Mouse (Mus musculus) testis, adult 2 months (tissue): Measurements from ENCODE around the gene Lrp5. TPM values are rescaled to one million over a fixed set of nuclear protein-coding genes. Genes with fewer than 3 reads are reported as not detected.

ENCODE experiments used
- H3K27ac ChIP-seq: fragments of 200-500 bp; 2 replicates; pipeline ENCODE4 v1.5.1; 2012; ENCODE audit warnings: low read depth, low read length; ENCODE audit not compliant: control insufficient read depth, insufficient read depth
- H3K27me3 ChIP-seq: fragments of 200-500 bp; 2 replicates; pipeline ENCODE4 v1.6.1; 2012; ENCODE audit warnings: mild to moderate bottlenecking, low read length, moderate library complexity; ENCODE audit not compliant: control insufficient read depth, insufficient read depth
- H3K36me3 ChIP-seq: fragments of 200-500 bp; 2 replicates; pipeline ENCODE4 v1.6.1; 2012; ENCODE audit warnings: mild to moderate bottlenecking, low read length; ENCODE audit not compliant: control insufficient read depth, insufficient read depth
- H3K4me1 ChIP-seq: fragments of 200-500 bp; 2 replicates; pipeline ENCODE4 v1.6.1; 2012; ENCODE audit warnings: low read length; ENCODE audit not compliant: control insufficient read depth, insufficient read depth
- H3K4me3 ChIP-seq: fragments of 200-500 bp; 2 replicates; pipeline ENCODE4 v1.5.1; 2012; ENCODE audit warnings: low read depth, mild to moderate bottlenecking, low read length, moderate library complexity, mixed read lengths; ENCODE audit not compliant: control insufficient read depth
- CTCF ChIP-seq: fragments of 200-500 bp; IDR thresholded peaks from 2 replicates; pipeline ENCODE4 v1.5.1; 2012; ENCODE audit warnings: low read depth, mild to moderate bottlenecking, inconsistent platforms, low read length, moderate library complexity; ENCODE audit not compliant: control insufficient read depth, insufficient read depth, insufficient replicate concordance
- POLR2A ChIP-seq: fragments of 200-500 bp; IDR thresholded peaks from 2 replicates; pipeline ENCODE4 v1.6.1; 2012; ENCODE audit warnings: low read depth, mild to moderate bottlenecking, inconsistent platforms, low read length, moderate library complexity; ENCODE audit not compliant: control insufficient read depth
- polyA plus RNA-seq: library from polyadenylated mRNA; depleted of rRNA; stranded (reverse); fragments of >200 nt; gene quantifications from 2 replicates; pipeline ENCODE4 v1.2.3, GENCODE M21; 2012

Lrp5 gene
- polyA plus RNA-seq, 1 experiment = 24.9 TPM

- Histone ChIP-seq H3K27ac (peak overlapping the region; percentile 87), H3K27me3 (no peaks in the 10 kb centered on the region), H3K4me3 (peak overlapping the region; percentile 87), H3K36me3 (no peaks in the 10 kb centered on the region), H3K4me1 (peaks cover 4% of the 10 kb centered on the region; the same call in 1 of the 2 replicates)
- TF ChIP-seq POLR2A (no peak), CTCF (no peak)
Observed at GRCm38 (mm10) chr19:3707553-3707952, 21.2 kb upstream of the Lrp5 start.

- TF ChIP-seq CTCF (no peak), POLR2A (no peak)
- H3K36me3 ChIP-seq = no peaks in the 10 kb centered on the region
- peaks cover 4% of the 10 kb centered on the region; the same call in 1 of the 2 replicates for H3K4me1 ChIP-seq
- H3K27ac ChIP-seq = no peak overlapping the region
- H3K4me3 ChIP-seq = no peak overlapping the region
- H3K27me3 ChIP-seq = no peaks in the 10 kb centered on the region
Observed at GRCm38 (mm10) chr19:3706258-3706657, 19.9 kb upstream of the Lrp5 start.

GRCm38 (mm10) chr19:3702460-3702859 lies 16.1 kb upstream of the Lrp5 start:
- H3K4me1 ChIP-seq = peaks cover under 1% of the 10 kb centered on the region; the same call in 1 of the 2 replicates
- no peaks in the 10 kb centered on the region for H3K36me3 ChIP-seq
- H3K27ac ChIP-seq = no peak overlapping the region
- TF ChIP-seq CTCF (no peak), POLR2A (no peak)
- no peaks in the 10 kb centered on the region for H3K27me3 ChIP-seq
- H3K4me3 ChIP-seq = no peak overlapping the region

GRCm38 (mm10) chr19:3699508-3700438 lies 13.4 kb upstream of the Lrp5 start:
- H3K27ac ChIP-seq = no peak overlapping the region
- no peaks in the 10 kb centered on the region for H3K27me3 ChIP-seq

GRCm38 (mm10) chr19:3698035-3698434 lies 11.7 kb upstream of the Lrp5 start:
- no peaks in the 10 kb centered on the region for H3K36me3 ChIP-seq

More at GRCm38 (mm10) chr19:3699508-3700438, 13.4 kb upstream of the Lrp5 start:
- H3K36me3 ChIP-seq = no peaks in the 10 kb centered on the region
- TF ChIP-seq CTCF (peak; percentile 82; the same call in 1 of the 2 replicates), POLR2A (no peak)
- H3K4me1 ChIP-seq = no peaks in the 10 kb centered on the region
- H3K4me3 ChIP-seq = no peak overlapping the region

GRCm38 (mm10) chr19:3695976-3696375 lies 9.6 kb upstream of the Lrp5 start:
- TF ChIP-seq POLR2A (no peak), CTCF (no peak)
- Histone ChIP-seq H3K27ac (no peak overlapping the region), H3K36me3 (no peaks in the 10 kb centered on the region), H3K27me3 (no peaks in the 10 kb centered on the region), H3K4me3 (no peak overlapping the region), H3K4me1 (no peaks in the 10 kb centered on the region)

More at GRCm38 (mm10) chr19:3698035-3698434, 11.7 kb upstream of the Lrp5 start:
- Histone ChIP-seq H3K4me1 (no peaks in the 10 kb centered on the region), H3K27ac (no peak overlapping the region), H3K4me3 (no peak overlapping the region), H3K27me3 (no peaks in the 10 kb centered on the region)
- TF ChIP-seq CTCF (no peak), POLR2A (no peak)

GRCm38 (mm10) chr19:3695471-3695870 lies 9.1 kb upstream of the Lrp5 start:
- no peak for TF ChIP-seq CTCF
- TF ChIP-seq POLR2A = no peak
- Histone ChIP-seq H3K27ac (no peak overlapping the region), H3K36me3 (no peaks in the 10 kb centered on the region), H3K4me3 (no peak overlapping the region), H3K4me1 (no peaks in the 10 kb centered on the region), H3K27me3 (no peaks in the 10 kb centered on the region)
